Mouse (Mus musculus) stomach, embryonic 14.5 days (tissue): ENCODE measurements around the gene Atxn1. TPM values are rescaled to one million over a fixed set of nuclear protein-coding genes. Genes with fewer than 3 reads are reported as not detected.

Experiments used
- ATAC-seq: fragments of 200-750 bp; cut with Nextera tagmentation; 2 replicates; pipeline ENCODE4 v1.8.0; 2017; ENCODE audit warnings: low read depth, moderate TSS enrichment; ENCODE audit not compliant: insufficient number of reproducible peaks, insufficient read depth, low FRiP score
- H3K27ac ChIP-seq: fragments of 300-500 bp; sonication (generic); 2 replicates; pipeline ENCODE4 v1.5.1; 2014; ENCODE audit warnings: mild to moderate bottlenecking, low read length, moderate library complexity, mixed read lengths
- H3K27me3 ChIP-seq: fragments of 300-500 bp; sonication (generic); 2 replicates; pipeline ENCODE4 v1.6.1; 2014; ENCODE audit warnings: low read length, control low read depth, mixed read lengths; ENCODE audit not compliant: control insufficient read depth, insufficient read depth
- H3K36me3 ChIP-seq: fragments of 300-500 bp; sonication (generic); 2 replicates; pipeline ENCODE4 v1.6.1; 2014; ENCODE audit warnings: mild to moderate bottlenecking, control low read depth, low read length, moderate library complexity, mixed read lengths; ENCODE audit not compliant: control insufficient read depth, insufficient read depth
- H3K4me1 ChIP-seq: fragments of 300-500 bp; sonication (generic); 2 replicates; pipeline ENCODE4 v1.6.1; 2014; ENCODE audit warnings: low read length, control low read depth, mixed read lengths; ENCODE audit not compliant: control insufficient read depth, insufficient read depth
- H3K4me2 ChIP-seq: fragments of 300-500 bp; sonication (generic); replicated peaks from 2 replicates; pipeline ENCODE4 v1.6.1; 2014; ENCODE audit warnings: low read depth, low read length, control low read depth
- H3K4me3 ChIP-seq: fragments of 300-500 bp; sonication (generic); 2 replicates; pipeline ENCODE4 v1.5.1; 2014; ENCODE audit warnings: low read depth, low read length, control low read depth
- H3K9ac ChIP-seq: fragments of 300-500 bp; sonication (generic); replicated peaks from 2 replicates; pipeline ENCODE4 v1.6.1; 2014; ENCODE audit warnings: low read depth, mild to moderate bottlenecking, control low read depth, low read length, moderate library complexity, mixed read lengths
- H3K9me3 ChIP-seq: fragments of 300-500 bp; sonication (generic); 2 replicates; pipeline ENCODE4 v1.6.1; 2016; ENCODE audit warnings: low read depth, low read length, control low read depth; ENCODE audit not compliant: control insufficient read depth
- WGBS: fragments of 180-500 bp; shearing (Covaris S2); extraction: QIAGEN DNeasy Blood & Tissue Kit; methylation state at CpG from one replicate; pipeline ENCODE4 v1.1.7; 2014; 5-methylcytosine and 5-hydroxymethylcytosine counted together
- polyA plus RNA-seq: library from polyadenylated mRNA; unstranded; fragments of >200 nt; fragmentation: Nextera tagmentation; extraction: Ambion mirVana; gene quantifications from 2 replicates; pipeline ENCODE4 v1.2.1, GENCODE M21; 2014

Atxn1 gene
- polyA plus RNA-seq, 1 experiment from 2014 or later, result 6.5 TPM

- Histone ChIP-seq H3K4me2 (no peak overlapping the region), H3K4me3 (no peak overlapping the region), H3K27ac (no peak overlapping the region), H3K36me3 (no peaks in the 10 kb centered on the region), H3K9ac (no peak overlapping the region), H3K27me3 (no peaks in the 10 kb centered on the region), H3K4me1 (0 out of 2 replicates have a peak, but pooled peaks cover 5% of the 10 kb centered on the region), H3K9me3 (no peaks in the 10 kb centered on the region)
- 78% methylated on average over 7 of the region's 7 CpGs for WGBS
- no peak for ATAC-seq
Measured at GRCm38 (mm10) chr13:45744803-45745432, 219.9 kb downstream of the Atxn1 start.

- Histone ChIP-seq H3K36me3 (no peaks in the 10 kb centered on the region), H3K4me2 (no peak overlapping the region), H3K27me3 (no peaks in the 10 kb centered on the region), H3K4me3 (no peak overlapping the region), H3K4me1 (0 out of 2 replicates have a peak, but pooled peaks cover under 1% of the 10 kb centered on the region), H3K27ac (no peak overlapping the region), H3K9me3 (no peaks in the 10 kb centered on the region), H3K9ac (no peak overlapping the region)
- 66% methylated on average over 7 of the region's 7 CpGs for WGBS
- no peak for ATAC-seq
Measured at GRCm38 (mm10) chr13:45743848-45744247, 221.0 kb downstream of the Atxn1 start.

GRCm38 (mm10) chr13:45740369-45740768, 224.4 kb downstream of the Atxn1 start:
- H3K4me3 ChIP-seq, result no peak overlapping the region
- H3K9ac ChIP-seq, result no peak overlapping the region
- H3K27me3 ChIP-seq, result no peaks in the 10 kb centered on the region
- ATAC-seq, result no peak
- no peaks in the 10 kb centered on the region for H3K4me1 ChIP-seq
- H3K27ac ChIP-seq, result no peak overlapping the region
- no peaks in the 10 kb centered on the region for H3K36me3 ChIP-seq
- H3K4me2 ChIP-seq, result no peak overlapping the region
- WGBS, result 85% methylated on average over 12 of the region's 12 CpGs
- no peaks in the 10 kb centered on the region for H3K9me3 ChIP-seq

GRCm38 (mm10) chr13:45736241-45736640, 228.6 kb downstream of the Atxn1 start:
- ATAC-seq, result no peak
- H3K9me3 ChIP-seq, result no peaks in the 10 kb centered on the region
- 79% methylated on average over 4 of the region's 4 CpGs for WGBS
- H3K4me1 ChIP-seq, result no peaks in the 10 kb centered on the region
- no peak overlapping the region for H3K9ac ChIP-seq
- H3K36me3 ChIP-seq, result no peaks in the 10 kb centered on the region
- no peak overlapping the region for H3K27ac ChIP-seq
- no peak overlapping the region for H3K4me3 ChIP-seq
- H3K27me3 ChIP-seq, result no peaks in the 10 kb centered on the region
- no peak overlapping the region for H3K4me2 ChIP-seq

GRCm38 (mm10) chr13:45735802-45736201, 229.0 kb downstream of the Atxn1 start:
- H3K36me3 ChIP-seq, result no peaks in the 10 kb centered on the region
- 90% methylated on average over 3 of the region's 3 CpGs for WGBS
- no peaks in the 10 kb centered on the region for H3K9me3 ChIP-seq
- H3K4me1 ChIP-seq, result no peaks in the 10 kb centered on the region
- H3K4me3 ChIP-seq, result no peak overlapping the region
- no peak overlapping the region for H3K4me2 ChIP-seq
- H3K9ac ChIP-seq, result no peak overlapping the region
- no peak for ATAC-seq
- H3K27ac ChIP-seq, result no peak overlapping the region
- H3K27me3 ChIP-seq, result no peaks in the 10 kb centered on the region

- ATAC-seq, result no peak
- H3K4me3 ChIP-seq, result no peak overlapping the region
- no peak overlapping the region for H3K27ac ChIP-seq
- H3K27me3 ChIP-seq, result no peaks in the 10 kb centered on the region
- H3K9me3 ChIP-seq, result no peaks in the 10 kb centered on the region
- no peak overlapping the region for H3K4me2 ChIP-seq
- no peaks in the 10 kb centered on the region for H3K36me3 ChIP-seq
- H3K9ac ChIP-seq, result no peak overlapping the region
- 92% methylated on average over 3 of the region's 3 CpGs for WGBS
- no peaks in the 10 kb centered on the region for H3K4me1 ChIP-seq
Measured at GRCm38 (mm10) chr13:45734531-45734930, 230.3 kb downstream of the Atxn1 start.

- 75% methylated on average over 6 of the region's 6 CpGs for WGBS
- no peak for ATAC-seq
- Histone ChIP-seq H3K4me1 (no peaks in the 10 kb centered on the region), H3K27me3 (no peaks in the 10 kb centered on the region), H3K4me3 (no peak overlapping the region), H3K27ac (no peak overlapping the region), H3K9me3 (no peaks in the 10 kb centered on the region), H3K9ac (no peak overlapping the region), H3K36me3 (no peaks in the 10 kb centered on the region), H3K4me2 (no peak overlapping the region)
Measured at GRCm38 (mm10) chr13:45732590-45732989, 232.2 kb downstream of the Atxn1 start.

- Histone ChIP-seq H3K9ac (no peak overlapping the region), H3K4me2 (no peak overlapping the region), H3K9me3 (no peaks in the 10 kb centered on the region), H3K4me1 (no peaks in the 10 kb centered on the region), H3K27ac (no peak overlapping the region), H3K27me3 (no peaks in the 10 kb centered on the region), H3K36me3 (no peaks in the 10 kb centered on the region), H3K4me3 (no peak overlapping the region)
- no peak for ATAC-seq
Measured at GRCm38 (mm10) chr13:45726917-45727316, 237.9 kb downstream of the Atxn1 start.

GRCm38 (mm10) chr13:45726181-45726580, 238.6 kb downstream of the Atxn1 start:
- no peaks in the 10 kb centered on the region for H3K27me3 ChIP-seq
- 0 out of 2 replicates have a peak, but pooled peaks cover 2% of the 10 kb centered on the region for H3K4me1 ChIP-seq
- H3K27ac ChIP-seq, result no peak overlapping the region
- H3K9ac ChIP-seq, result no peak overlapping the region
- no peaks in the 10 kb centered on the region for H3K9me3 ChIP-seq
- H3K4me2 ChIP-seq, result no peak overlapping the region
- WGBS, result 85% methylated on average over 6 of the region's 6 CpGs
- H3K4me3 ChIP-seq, result no peak overlapping the region
- ATAC-seq, result no peak
- no peaks in the 10 kb centered on the region for H3K36me3 ChIP-seq
